In genomic region chr2:61593030-61593811, GRCm38 (mm10) we compare ENCODE assay signal across 8 mouse cellular contexts. TPM values are rescaled to one million over a fixed set of nuclear protein-coding genes. Genes with fewer than 3 reads are reported as not detected.
DNase-seq lines count a peak whose midpoint lies in the region; ATAC-seq lines count a peak whose summit lies in the region.

No protein-coding gene starts in this region.

- ATAC-seq in embryonic facial prominence, embryonic 14.5 days (ENCODE audit: low read depth) = peak; percentile 95
- peak; percentile 98 for ATAC-seq in kidney, embryonic 14.5 days (ENCODE audit: low FRiP score, low TSS enrichment)
- ATAC-seq in limb, embryonic 15.5 days (ENCODE audit: insufficient number of reproducible peaks, low FRiP score, low TSS enrichment, low read depth) = peak; percentile 87

- peak overlapping the region; percentile 61 for H3K4me3 ChIP-seq in embryonic facial prominence, embryonic 14.5 days (ENCODE audit: low read depth, low read length)
- H3K4me3 ChIP-seq in kidney, embryonic 14.5 days (ENCODE audit: low read length) = peak overlapping the region; percentile 79
- peak overlapping the region; percentile 84 for H3K4me3 ChIP-seq in limb, embryonic 15.5 days

- DNase-seq in 3T3-L1 (ENCODE audit: low read depth, low spot score) = peak; percentile 97
- peak; percentile 84 to 89 for DNase-seq in adrenal gland, postnatal 4 days (ENCODE audit: low spot score in 2 of 2)
- DNase-seq in embryonic facial prominence, embryonic 14.5 days (ENCODE audit: low spot score) = peak; percentile 95
- peak; percentile 89 to 93 for DNase-seq in heart, adult 9 months (ENCODE audit: low spot score in 2 of 2)
- peak; percentile 89 to 96 for DNase-seq in monocyte, adult 2 months (ENCODE audit: low read depth in 1 of 2, low spot score in 2 of 2)
- peak; percentile 95 for DNase-seq in spleen, postnatal 36 days (ENCODE audit: low spot score in 2 of 2)

- H3K9me3 ChIP-seq in embryonic facial prominence, embryonic 14.5 days (ENCODE audit: control insufficient read depth, low read length) = no peaks in the 10 kb centered on the region
- no peaks in the 10 kb centered on the region for H3K9me3 ChIP-seq in kidney, embryonic 14.5 days (ENCODE audit: control insufficient read depth, low read length)
- no peaks in the 10 kb centered on the region for H3K9me3 ChIP-seq in limb, embryonic 15.5 days

- under 1% methylated on average over 41 of the region's 62 CpGs for WGBS in embryonic facial prominence, embryonic 14.5 days
- 0% methylated on average over 53 of the region's 62 CpGs for WGBS in kidney, embryonic 14.5 days
- under 1% methylated on average over 62 of the region's 62 CpGs for WGBS in limb, embryonic 15.5 days

- H3K36me3 ChIP-seq in embryonic facial prominence, embryonic 14.5 days (ENCODE audit: control insufficient read depth, insufficient read depth, low read length) = no peaks in the 10 kb centered on the region
- no peaks in the 10 kb centered on the region for H3K36me3 ChIP-seq in kidney, embryonic 14.5 days (ENCODE audit: control insufficient read depth, insufficient read depth, low read length)
- H3K36me3 ChIP-seq in limb, embryonic 15.5 days = no peaks in the 10 kb centered on the region

- peak overlapping the region; percentile 73 for H3K4me2 ChIP-seq in embryonic facial prominence, embryonic 14.5 days (ENCODE audit: low read depth, low read length)
- peak overlapping the region; percentile 71 for H3K4me2 ChIP-seq in kidney, embryonic 14.5 days (replicated peaks; ENCODE audit: low read depth, low read length)
- H3K4me2 ChIP-seq in limb, embryonic 15.5 days = peak overlapping the region; percentile 53

- H3K27me3 ChIP-seq in embryonic facial prominence, embryonic 14.5 days (replicated peaks; ENCODE audit: control insufficient read depth, insufficient read depth, low read length) = no peaks in the 10 kb centered on the region
- no peaks in the 10 kb centered on the region for H3K27me3 ChIP-seq in kidney, embryonic 14.5 days (ENCODE audit: control insufficient read depth, insufficient read depth, low read length)
- no peaks in the 10 kb centered on the region for H3K27me3 ChIP-seq in limb, embryonic 15.5 days

- H3K27ac ChIP-seq in embryonic facial prominence, embryonic 14.5 days (replicated peaks; ENCODE audit: low read depth, low read length) = peak overlapping the region; percentile 78
- peak overlapping the region; percentile 94 for H3K27ac ChIP-seq in kidney, embryonic 14.5 days (ENCODE audit: low read depth, low read length)
- H3K27ac ChIP-seq in limb, embryonic 15.5 days = peak overlapping the region; percentile 90

- H3K4me1 ChIP-seq in embryonic facial prominence, embryonic 14.5 days (ENCODE audit: control insufficient read depth, insufficient read depth, low read length) = no peaks in the 10 kb centered on the region
- no peaks in the 10 kb centered on the region for H3K4me1 ChIP-seq in kidney, embryonic 14.5 days (ENCODE audit: control insufficient read depth, insufficient read depth, low read length)
- no peaks in the 10 kb centered on the region for H3K4me1 ChIP-seq in limb, embryonic 15.5 days

- H3K9ac ChIP-seq in embryonic facial prominence, embryonic 14.5 days (ENCODE audit: low read depth, low read length) = peak overlapping the region; percentile 75
- H3K9ac ChIP-seq in kidney, embryonic 14.5 days (ENCODE audit: low read depth, low read length) = peak overlapping the region; percentile 80
- peak overlapping the region; percentile 81 for H3K9ac ChIP-seq in limb, embryonic 15.5 days

RNA-seq across cellular contexts. Expression of gene Tank, which starts 14.8 kb away (rescaled TPM):
- total RNA-seq in adrenal gland, postnatal 4 days (2021) = 10 to 100 TPM; 35.3 to 35.5 TPM
- polyA plus RNA-seq in embryonic facial prominence, embryonic 14.5 days (2014; fragmentation: Nextera tagmentation; extraction: Ambion mirVana) = 35.1 and 37.3 TPM in 2 replicates
- 27.8 and 29.8 TPM in 2 replicates for polyA plus RNA-seq in kidney, embryonic 14.5 days (2014; fragmentation: Nextera tagmentation; extraction: Ambion mirVana)
- polyA plus RNA-seq in limb, embryonic 15.5 days (2015; fragmentation: Nextera tagmentation; extraction: Ambion mirVana) = 28.0 and 29.8 TPM in 2 replicates

Comparison
In these comparisons a context has a peak if more than half of its experiments do, and no peak if none do; other contexts are left out.
1. Peak in every context shown above with its lines: DNase-seq, ATAC-seq, H3K4me3 ChIP-seq and H3K27ac ChIP-seq.